Mouse (Mus musculus): Measurements from ENCODE around the gene Mybpc3. TPM values are rescaled to one million over a fixed set of nuclear protein-coding genes. Genes with fewer than 3 reads are reported as not detected.

Gene Mybpc3
- 0.02 and 0.07 TPM in 2 replicates for polyA plus RNA-seq (2015; fragmentation: Nextera tagmentation; extraction: Ambion mirVana)

- no peak for DNase-seq (ENCODE audit: low spot score)
- 74% methylated on average over 11 of the region's 11 CpGs for WGBS
Observed at GRCm38 (mm10) chr2:91117585-91118275, at the start of gene Mybpc3. Gene Mybpc3, plus strand, starts transcription at chr2:91118144.

GRCm38 (mm10) chr2:91068162-91068871 lies 49.6 kb upstream of the Mybpc3 start:
- Histone ChIP-seq H3K36me3 (ENCODE audit: control insufficient read depth, insufficient read depth, low read length) (peaks cover 10% of the 10 kb centered on the region), H3K27ac (replicated peaks) (peak overlapping the region; percentile 45; the same call in 1 of the 2 replicates), H3K4me3 (ENCODE audit: low read depth, low read length) (peak overlapping the region; percentile 68; the same call in 1 of the 2 replicates), H3K27me3 (ENCODE audit: control insufficient read depth, insufficient read depth, low read length) (no peaks in the 10 kb centered on the region), H3K9ac (ENCODE audit: low read length) (peak overlapping the region; percentile 73), H3K4me2 (replicated peaks; ENCODE audit: low read depth) (peak overlapping the region; percentile 84), H3K9me3 (ENCODE audit: control insufficient read depth, low read length) (no peaks in the 10 kb centered on the region), H3K4me1 (replicated peaks; ENCODE audit: control insufficient read depth, insufficient read depth) (peaks cover 7% of the 10 kb centered on the region)
- WGBS: 54% methylated on average over 13 of the region's 13 CpGs
- no peak for TF ChIP-seq CTCF (IDR thresholded peaks at IDR 0.05; ENCODE audit: low read depth)
- TF ChIP-seq EP300 (optimal IDR thresholded peaks at IDR 0.05): no peak
- no peak for ATAC-seq (ENCODE audit: low FRiP score, low TSS enrichment)
- no peak for DNase-seq (ENCODE audit: low spot score)

More at GRCm38 (mm10) chr2:91117585-91118275, at the start of gene Mybpc3:
- no peaks in the 10 kb centered on the region for H3K4me1 ChIP-seq (replicated peaks; ENCODE audit: control insufficient read depth, insufficient read depth)
- H3K4me2 ChIP-seq (replicated peaks; ENCODE audit: low read depth): no peak within 1 kb of the TSS
- H3K27me3 ChIP-seq (ENCODE audit: control insufficient read depth, insufficient read depth, low read length): no peaks in the 10 kb centered on the region
- no peak for ATAC-seq (ENCODE audit: low FRiP score, low TSS enrichment)
- no peak within 1 kb of the TSS for H3K4me3 ChIP-seq (ENCODE audit: low read depth, low read length)
- TF ChIP-seq CTCF (IDR thresholded peaks at IDR 0.05; ENCODE audit: low read depth) (no peak), EP300 (optimal IDR thresholded peaks at IDR 0.05) (no peak)
- H3K27ac ChIP-seq (replicated peaks): no peak within 1 kb of the TSS
- no peaks in the 10 kb centered on the region for H3K36me3 ChIP-seq (ENCODE audit: control insufficient read depth, insufficient read depth, low read length)
- H3K9me3 ChIP-seq (ENCODE audit: control insufficient read depth, low read length): no peaks in the 10 kb centered on the region
- no peak within 1 kb of the TSS for H3K9ac ChIP-seq (ENCODE audit: low read length)

- 26% methylated on average over 6 of the region's 6 CpGs for WGBS
- Histone ChIP-seq H3K27me3 (ENCODE audit: control insufficient read depth, insufficient read depth, low read length) (no peaks in the 10 kb centered on the region), H3K27ac (replicated peaks) (peak overlapping the region; percentile 86; the same call in 1 of the 2 replicates), H3K9me3 (ENCODE audit: control insufficient read depth, low read length) (no peaks in the 10 kb centered on the region), H3K4me3 (ENCODE audit: low read depth, low read length) (peak overlapping the region; percentile 68), H3K4me2 (replicated peaks; ENCODE audit: low read depth) (peak overlapping the region; percentile 84), H3K4me1 (replicated peaks; ENCODE audit: control insufficient read depth, insufficient read depth) (peaks cover 7% of the 10 kb centered on the region), H3K9ac (ENCODE audit: low read length) (peak overlapping the region; percentile 73), H3K36me3 (ENCODE audit: control insufficient read depth, insufficient read depth, low read length) (peaks cover 6% of the 10 kb centered on the region)
- DNase-seq (ENCODE audit: low spot score): no peak
- no peak for ATAC-seq (ENCODE audit: low FRiP score, low TSS enrichment)
- TF ChIP-seq CTCF (IDR thresholded peaks at IDR 0.05; ENCODE audit: low read depth): peak; percentile 23; the same call in 1 of the 2 replicates
- no peak for TF ChIP-seq EP300 (optimal IDR thresholded peaks at IDR 0.05)
Observed at GRCm38 (mm10) chr2:91068872-91069165, 49.1 kb upstream of the Mybpc3 start.

- Histone ChIP-seq H3K27ac (replicated peaks) (peak overlapping the region; percentile 86), H3K27me3 (ENCODE audit: control insufficient read depth, insufficient read depth, low read length) (no peaks in the 10 kb centered on the region), H3K4me2 (replicated peaks; ENCODE audit: low read depth) (peak overlapping the region; percentile 84), H3K4me3 (ENCODE audit: low read depth, low read length) (peak overlapping the region; percentile 68), H3K4me1 (replicated peaks; ENCODE audit: control insufficient read depth, insufficient read depth) (peaks cover 7% of the 10 kb centered on the region), H3K9me3 (ENCODE audit: control insufficient read depth, low read length) (no peaks in the 10 kb centered on the region), H3K9ac (ENCODE audit: low read length) (peak overlapping the region; percentile 73), H3K36me3 (ENCODE audit: control insufficient read depth, insufficient read depth, low read length) (peaks cover 5% of the 10 kb centered on the region; the same call in 1 of the 2 replicates)
- ATAC-seq (ENCODE audit: low FRiP score, low TSS enrichment): no peak
- 4% methylated on average over 14 of the region's 14 CpGs for WGBS
- TF ChIP-seq CTCF (IDR thresholded peaks at IDR 0.05; ENCODE audit: low read depth) (no peak), EP300 (optimal IDR thresholded peaks at IDR 0.05) (no peak)
- DNase-seq (ENCODE audit: low spot score): no peak
Observed at GRCm38 (mm10) chr2:91069306-91070000, 48.5 kb upstream of the Mybpc3 start.

GRCm38 (mm10) chr2:91070076-91070800 lies 47.7 kb upstream of the Mybpc3 start, which contains the start of gene Slc39a13:
Gene Slc39a13, minus strand, starts transcription at chr2:91070417.
- peaks cover 3% of the 10 kb centered on the region; the same call in 1 of the 2 replicates for H3K36me3 ChIP-seq (ENCODE audit: control insufficient read depth, insufficient read depth, low read length)
- DNase-seq (ENCODE audit: low spot score): peak; percentile 95

More at GRCm38 (mm10) chr2:91070076-91070800, 47.7 kb upstream of the Mybpc3 start, which contains the start of gene Slc39a13:
- peak within 1 kb of the TSS; percentile 68 for H3K4me3 ChIP-seq (ENCODE audit: low read depth, low read length)
- peak within 1 kb of the TSS; percentile 73 for H3K9ac ChIP-seq (ENCODE audit: low read length)
- H3K27ac ChIP-seq (replicated peaks): peak within 1 kb of the TSS; percentile 86
- TF ChIP-seq CTCF (IDR thresholded peaks at IDR 0.05; ENCODE audit: low read depth): peak; percentile 99
- TF ChIP-seq EP300 (optimal IDR thresholded peaks at IDR 0.05): no peak
- WGBS: 2% methylated on average over 53 of the region's 69 CpGs
- H3K9me3 ChIP-seq (ENCODE audit: control insufficient read depth, low read length): no peaks in the 10 kb centered on the region
- peaks cover 7% of the 10 kb centered on the region for H3K4me1 ChIP-seq (replicated peaks; ENCODE audit: control insufficient read depth, insufficient read depth)
- peak within 1 kb of the TSS; percentile 84 for H3K4me2 ChIP-seq (replicated peaks; ENCODE audit: low read depth)
- no peaks in the 10 kb centered on the region for H3K27me3 ChIP-seq (ENCODE audit: control insufficient read depth, insufficient read depth, low read length)
- ATAC-seq (ENCODE audit: low FRiP score, low TSS enrichment): peak; percentile 97

Measured in stomach, postnatal 0 days (tissue).